Mouse (Mus musculus) stomach, postnatal 0 days (tissue): ENCODE data around the gene Flt4.

ENCODE experiments used
- CTCF ChIP-seq: IDR thresholded peaks from 2 replicates; pipeline ENCODE4 v1.5.1; 2016; ENCODE audit warnings: antibody characterized with exemption, low read depth, mild to moderate bottlenecking, moderate library complexity
- EP300 ChIP-seq: optimal IDR thresholded peaks from 2 replicates; pipeline ENCODE3; 2016; ENCODE audit warnings: antibody characterized with exemption

GRCm38 (mm10) chr11:49664262-49665140, 55.4 kb downstream of the Flt4 start:
- TF ChIP-seq EP300 (no peak), CTCF (no peak)
